In genomic region chr11:96944844-96945580, GRCm38 (mm10) we compare ENCODE assay signal across 9 mouse cellular contexts. TPM values are rescaled to one million over a fixed set of nuclear protein-coding genes. Genes with fewer than 3 reads are reported as not detected.
DNase-seq lines count a peak whose midpoint lies in the region; ATAC-seq lines count a peak whose summit lies in the region.
"Had no signal": no experiment of that assay in that cellular context is flagged by ENCODE, and none has a peak within 500 bp of the region (broad histone marks: within the 10 kb centered on the region; RNA-seq: fewer than 3 reads in every experiment).

No protein-coding gene starts in this region.

- no peak for DNase-seq in forebrain, embryonic 11.5 days (ENCODE audit: low spot score)
- DNase-seq in ovary, postnatal 14 days (ENCODE audit: low spot score), result no peak
- DNase-seq in urinary bladder, postnatal 36 days (ENCODE audit: low spot score in 2 of 2), result no peak
- DNase-seq in retina, embryonic 14.5 days (ENCODE audit: low spot score), result no peak
- DNase-seq: adrenal gland, adult 8-10 months had no signal

- no peak for ATAC-seq in megakaryocyte, adult 5-6 weeks (ENCODE audit: poor library complexity, severe bottlenecking)
- ATAC-seq in forebrain, embryonic 11.5 days (replicated peaks; ENCODE audit: low FRiP score), result no peak
- ATAC-seq in limb, embryonic 15.5 days (ENCODE audit: insufficient number of reproducible peaks, low FRiP score, low TSS enrichment, low read depth), result no peak
- ATAC-seq in stomach, embryonic 14.5 days (ENCODE audit: insufficient number of reproducible peaks, insufficient read depth, low FRiP score, low read depth), result no peak

- peak overlapping the region; percentile 97 for H3K4me3 ChIP-seq in megakaryocyte, embryonic 14.5 days (replicated peaks)
- peak overlapping the region; percentile 47; the same call in 1 of the 2 replicates for H3K4me3 ChIP-seq in forebrain, embryonic 11.5 days (ENCODE audit: low read depth, low read length)
- H3K4me3 ChIP-seq in limb, embryonic 15.5 days, result peak overlapping the region; percentile 52
- H3K4me3 ChIP-seq in stomach, embryonic 14.5 days (ENCODE audit: low read depth, low read length), result peak overlapping the region; percentile 44

- no peak overlapping the region for H3K27ac ChIP-seq in forebrain, embryonic 11.5 days (ENCODE audit: low read depth, low read length)
- H3K27ac ChIP-seq in limb, embryonic 15.5 days, result no peak overlapping the region
- no peak overlapping the region for H3K27ac ChIP-seq in stomach, embryonic 14.5 days (ENCODE audit: low read length)

- H3K4me1 ChIP-seq in megakaryocyte, embryonic 14.5 days, result peaks cover 91% of the 10 kb centered on the region
- H3K4me1 ChIP-seq in forebrain, embryonic 11.5 days (replicated peaks; ENCODE audit: control insufficient read depth, insufficient read depth, low read length), result peaks cover 4% of the 10 kb centered on the region; the same call in 1 of the 2 replicates
- peaks cover 27% of the 10 kb centered on the region for H3K4me1 ChIP-seq in limb, embryonic 15.5 days
- H3K4me1 ChIP-seq in stomach, embryonic 14.5 days (ENCODE audit: control insufficient read depth, insufficient read depth, low read length), result peaks cover 8% of the 10 kb centered on the region; the same call in 1 of the 2 replicates

- H3K36me3 ChIP-seq in megakaryocyte, embryonic 14.5 days (replicated peaks; ENCODE audit: low read length), result peaks cover 49% of the 10 kb centered on the region
- H3K36me3 ChIP-seq in forebrain, embryonic 11.5 days (ENCODE audit: control insufficient read depth, insufficient read depth, low read length), result no peaks in the 10 kb centered on the region; the same call in 1 of the 2 replicates
- 0 out of 2 replicates have a peak, but pooled peaks cover 2% of the 10 kb centered on the region for H3K36me3 ChIP-seq in limb, embryonic 15.5 days
- no peaks in the 10 kb centered on the region for H3K36me3 ChIP-seq in stomach, embryonic 14.5 days (ENCODE audit: control insufficient read depth, insufficient read depth, low read length)

- H3K9ac ChIP-seq in forebrain, embryonic 11.5 days (ENCODE audit: low read length), result no peak overlapping the region; the same call in 1 of the 2 replicates
- H3K9ac ChIP-seq in limb, embryonic 15.5 days, result no peak overlapping the region
- H3K9ac ChIP-seq in stomach, embryonic 14.5 days (replicated peaks; ENCODE audit: low read depth, low read length), result no peak overlapping the region

- H3K27me3 ChIP-seq in megakaryocyte, embryonic 14.5 days (replicated peaks), result no peaks in the 10 kb centered on the region
- H3K27me3 ChIP-seq in forebrain, embryonic 11.5 days (ENCODE audit: control insufficient read depth, insufficient read depth, low read length), result no peaks in the 10 kb centered on the region
- no peaks in the 10 kb centered on the region for H3K27me3 ChIP-seq in limb, embryonic 15.5 days
- no peaks in the 10 kb centered on the region for H3K27me3 ChIP-seq in stomach, embryonic 14.5 days (ENCODE audit: control insufficient read depth, insufficient read depth, low read length)

- no peaks in the 10 kb centered on the region for H3K9me3 ChIP-seq in megakaryocyte, embryonic 14.5 days
- no peaks in the 10 kb centered on the region for H3K9me3 ChIP-seq in forebrain, embryonic 11.5 days (ENCODE audit: control insufficient read depth, low read length)
- H3K9me3 ChIP-seq in limb, embryonic 15.5 days, result no peaks in the 10 kb centered on the region
- no peaks in the 10 kb centered on the region for H3K9me3 ChIP-seq in stomach, embryonic 14.5 days (ENCODE audit: control insufficient read depth, low read depth, low read length)

- 86% methylated on average over 14 of the region's 14 CpGs for WGBS in forebrain, embryonic 11.5 days
- 76% methylated on average over 14 of the region's 14 CpGs for WGBS in limb, embryonic 15.5 days
- WGBS in stomach, embryonic 14.5 days, result 77% methylated on average over 14 of the region's 14 CpGs

- peak overlapping the region; percentile 88; the same call in 1 of the 2 replicates for H3K4me2 ChIP-seq in forebrain, embryonic 11.5 days (ENCODE audit: low read depth, low read length, severe bottlenecking)
- H3K4me2 ChIP-seq in limb, embryonic 15.5 days, result peak overlapping the region; percentile 93
- H3K4me2 ChIP-seq in stomach, embryonic 14.5 days (replicated peaks; ENCODE audit: low read depth, low read length), result peak overlapping the region; percentile 90

RNA-seq across cellular contexts. Expression of gene Pnpo, which starts 1.2 kb away (rescaled TPM):
- 2.0 and 16.6 TPM in 2 replicates for polyA plus RNA-seq in megakaryocyte, embryonic 14.5 days (2012; ENCODE audit: insufficient read depth, low replicate concordance)
- 16.8 and 19.9 TPM in 2 replicates for total RNA-seq in megakaryocyte, adult 5-6 weeks (2015)
- 29.1 and 32.8 TPM in 2 replicates for total RNA-seq in megakaryocyte, adult 5-6 weeks (2017)
- 24.8 and 28.8 TPM in 2 replicates for polyA plus RNA-seq in forebrain, embryonic 11.5 days (2014; fragmentation: Nextera tagmentation; extraction: Ambion mirVana)
- 33.6 and 37.6 TPM in 2 replicates for polyA plus RNA-seq in limb, embryonic 15.5 days (2015; fragmentation: Nextera tagmentation; extraction: Ambion mirVana)
- polyA plus RNA-seq in stomach, embryonic 14.5 days (2014; fragmentation: Nextera tagmentation; extraction: Ambion mirVana), result 25.2 and 26.5 TPM in 2 replicates

RNA-seq across cellular contexts. Expression of gene Prr15l, which starts 17.1 kb away (rescaled TPM):
- polyA plus RNA-seq in megakaryocyte, embryonic 14.5 days (2012; ENCODE audit: insufficient read depth, low replicate concordance), result not detected in 2 replicates
- 0.07 TPM in 1 of 2 replicates, not detected in the other for total RNA-seq in megakaryocyte, adult 5-6 weeks (2015)
- total RNA-seq in megakaryocyte, adult 5-6 weeks (2017), result 0.16 and 0.29 TPM in 2 replicates
- polyA plus RNA-seq in forebrain, embryonic 11.5 days (2014; fragmentation: Nextera tagmentation; extraction: Ambion mirVana), result 0.25 and 0.29 TPM in 2 replicates
- polyA plus RNA-seq in limb, embryonic 15.5 days (2015; fragmentation: Nextera tagmentation; extraction: Ambion mirVana), result 3.4 and 3.6 TPM in 2 replicates
- 46.8 and 48.7 TPM in 2 replicates for polyA plus RNA-seq in stomach, embryonic 14.5 days (2014; fragmentation: Nextera tagmentation; extraction: Ambion mirVana)

RNA-seq across cellular contexts. Expression of gene Cdk5rap3, which starts 28.7 kb away (rescaled TPM):
- polyA plus RNA-seq in megakaryocyte, embryonic 14.5 days (2012; ENCODE audit: insufficient read depth, low replicate concordance), result 15.3 and 41.6 TPM in 2 replicates
- total RNA-seq in megakaryocyte, adult 5-6 weeks (2015), result 17.5 and 21.1 TPM in 2 replicates
- total RNA-seq in megakaryocyte, adult 5-6 weeks (2017), result 23.9 and 37.3 TPM in 2 replicates
- polyA plus RNA-seq in forebrain, embryonic 11.5 days (2014; fragmentation: Nextera tagmentation; extraction: Ambion mirVana), result 83.4 and 94.0 TPM in 2 replicates
- polyA plus RNA-seq in limb, embryonic 15.5 days (2015; fragmentation: Nextera tagmentation; extraction: Ambion mirVana), result 76.2 and 87.4 TPM in 2 replicates
- 65.2 and 68.7 TPM in 2 replicates for polyA plus RNA-seq in stomach, embryonic 14.5 days (2014; fragmentation: Nextera tagmentation; extraction: Ambion mirVana)

RNA-seq across cellular contexts. Expression of gene Sp2, which starts 37.7 kb away (rescaled TPM):
- 34.2 and 36.6 TPM in 2 replicates for polyA plus RNA-seq in megakaryocyte, embryonic 14.5 days (2012; ENCODE audit: insufficient read depth, low replicate concordance)
- total RNA-seq in megakaryocyte, adult 5-6 weeks (2015), result 45.7 and 46.6 TPM in 2 replicates
- total RNA-seq in megakaryocyte, adult 5-6 weeks (2017), result 5.3 and 8.3 TPM in 2 replicates
- polyA plus RNA-seq in forebrain, embryonic 11.5 days (2014; fragmentation: Nextera tagmentation; extraction: Ambion mirVana), result 30.9 and 31.0 TPM in 2 replicates
- 15.1 and 16.8 TPM in 2 replicates for polyA plus RNA-seq in limb, embryonic 15.5 days (2015; fragmentation: Nextera tagmentation; extraction: Ambion mirVana)
- 15.7 and 19.1 TPM in 2 replicates for polyA plus RNA-seq in stomach, embryonic 14.5 days (2014; fragmentation: Nextera tagmentation; extraction: Ambion mirVana)

Comparison
In these comparisons a context has a peak if more than half of its experiments do, and no peak if none do; other contexts are left out.
1. H3K4me3 ChIP-seq: peak in every context shown above with its lines; median percentile 97 in megakaryocyte, embryonic 14.5 days; 52 in limb, embryonic 15.5 days; 47 in forebrain, embryonic 11.5 days; 44 in stomach, embryonic 14.5 days.
2. RNA of gene Prr15l, which starts 17.1 kb away (polyA plus RNA-seq): 46.8 to 48.7 TPM in stomach, embryonic 14.5 days; 3.4 to 3.6 TPM in limb, embryonic 15.5 days, 0.25 to 0.29 TPM in forebrain, embryonic 11.5 days and not detected in megakaryocyte, embryonic 14.5 days; every median in the first group is over 10 times any median in the second.
3. Peak in every context shown above with its lines, with median percentiles within 50 percentile points of each other: H3K4me2 ChIP-seq.